Mouse (Mus musculus) brown adipose tissue, adult 24 weeks (tissue): ENCODE results near the gene Fasn. TPM values are rescaled to one million over a fixed set of nuclear protein-coding genes. Genes with fewer than 3 reads are reported as not detected.
"Not testable (repeated sequence)": the region's sequence is repeated elsewhere in the genome, so short reads cannot be mapped to it uniquely, and the experiment has no call there.

Experiments used
- H3K27ac ChIP-seq: fragments of 200-500 bp; replicated peaks from 2 replicates; pipeline ENCODE4 v1.5.1; 2012; ENCODE audit warnings: low read depth, mild to moderate bottlenecking, low read length
- H3K4me1 ChIP-seq: fragments of 200-500 bp; 2 replicates; pipeline ENCODE4 v1.6.1; 2012; ENCODE audit warnings: low read length, mixed read lengths; ENCODE audit not compliant: control insufficient read depth, insufficient read depth, insufficient read length
- H3K4me3 ChIP-seq: fragments of 200-500 bp; 2 replicates; pipeline ENCODE4 v1.5.1; 2012; ENCODE audit warnings: low read depth, mild to moderate bottlenecking, low read length, moderate library complexity; ENCODE audit not compliant: insufficient read depth
- polyA plus RNA-seq: library from polyadenylated mRNA; stranded (reverse); fragments of >200 nt; gene quantifications from 2 replicates; pipeline ENCODE4 v1.2.4, GENCODE M21; 2012; ENCODE audit not compliant: missing spikeins, insufficient read depth, insufficient read length

The Fasn gene
- polyA plus RNA-seq, 1 experiment, result 5,806 TPM

- H3K27ac ChIP-seq, H3K4me3 ChIP-seq, H3K4me1 ChIP-seq: not testable (repeated sequence)
These were observed 61.0 kb downstream of the Fasn start for GRCm38 (mm10) chr11:120763121-120763999.

GRCm38 (mm10) chr11:120762672-120763041 is 61.7 kb downstream of the Fasn start, which contains the start of gene Hmga1b:
Gene Hmga1b, plus strand, starts transcription at chr11:120762794.
- not testable (repeated sequence) for H3K27ac ChIP-seq, H3K4me1 ChIP-seq, H3K4me3 ChIP-seq

- no peaks in the 10 kb centered on the region for H3K4me1 ChIP-seq
- H3K4me3 ChIP-seq, result no peak overlapping the region
- H3K27ac ChIP-seq, result no peak overlapping the region
These were observed 62.3 kb downstream of the Fasn start for GRCm38 (mm10) chr11:120761811-120762671.

GRCm38 (mm10) chr11:120760236-120760635 is 64.1 kb downstream of the Fasn start:
- Histone ChIP-seq H3K27ac (no peak overlapping the region), H3K4me3 (no peak overlapping the region), H3K4me1 (no peaks in the 10 kb centered on the region)

Other genes with a start within 250 kb of the Fasn start
- 117 and 146 TPM in 2 replicates for gene Arhgdia, start 242.9 kb downstream of the Fasn start, polyA plus RNA-seq
- 49.2 and 58.8 TPM in 2 replicates for gene Alyref, start 226.2 kb downstream of the Fasn start, polyA plus RNA-seq
- gene Anapc11, start 226.1 kb downstream of the Fasn start, polyA plus RNA-seq, result 54.9 and 59.1 TPM in 2 replicates
- gene Npb, start 216.1 kb downstream of the Fasn start, polyA plus RNA-seq, result not detected in 2 replicates
- 104 and 131 TPM in 2 replicates for gene Pcyt2, start 206.6 kb downstream of the Fasn start, polyA plus RNA-seq
- gene Sirt7, start 199.3 kb downstream of the Fasn start, polyA plus RNA-seq, result 5.8 and 10.5 TPM in 2 replicates
- 10.4 and 13.3 TPM in 2 replicates for gene Mafg, start 190.9 kb downstream of the Fasn start, polyA plus RNA-seq
- gene Pycr1, start 180.8 kb downstream of the Fasn start, polyA plus RNA-seq, result 1.0 and 1.3 TPM in 2 replicates
- 2.7 and 3.8 TPM in 2 replicates for gene Myadml2, start 176.4 kb downstream of the Fasn start, polyA plus RNA-seq
- not detected in 2 replicates for gene Notum, start 163.4 kb downstream of the Fasn start, polyA plus RNA-seq
- gene Aspscr1, start 151.6 kb downstream of the Fasn start, polyA plus RNA-seq, result 33.3 and 33.7 TPM in 2 replicates
- gene Cenpx, start 110.8 kb downstream of the Fasn start, polyA plus RNA-seq, result 66.6 and 68.4 TPM in 2 replicates
- gene Lrrc45, start 110.6 kb downstream of the Fasn start, polyA plus RNA-seq, result 3.0 and 6.2 TPM in 2 replicates
- gene Rac3, start 103.1 kb downstream of the Fasn start, polyA plus RNA-seq, result 1.9 and 2.5 TPM in 2 replicates
- 9.4 and 15.5 TPM in 2 replicates for gene Dcxr, start 97.3 kb downstream of the Fasn start, polyA plus RNA-seq
- 20.9 and 26.0 TPM in 2 replicates for gene Cbr2, start 92.4 kb downstream of the Fasn start, polyA plus RNA-seq
- 14.9 and 15.4 TPM in 2 replicates for gene Hmga1b, start 61.8 kb downstream of the Fasn start, polyA plus RNA-seq
- gene Rfng, start 40.3 kb downstream of the Fasn start, polyA plus RNA-seq, result 14.0 and 15.1 TPM in 2 replicates
- gene Gps1, start 40.3 kb downstream of the Fasn start, polyA plus RNA-seq, result 48.9 and 60.0 TPM in 2 replicates
- gene Dus1l, start 28.1 kb downstream of the Fasn start, polyA plus RNA-seq, result 20.1 and 31.0 TPM in 2 replicates
- gene Ccdc57, start 108.3 kb upstream of the Fasn start, polyA plus RNA-seq, result 7.1 and 11.1 TPM in 2 replicates
- gene Slc16a3, start 123.9 kb upstream of the Fasn start, polyA plus RNA-seq, result 1.6 and 2.2 TPM in 2 replicates
- gene Csnk1d, start 166.8 kb upstream of the Fasn start, polyA plus RNA-seq, result 33.8 and 36.5 TPM in 2 replicates
- gene Cd7, start 214.9 kb upstream of the Fasn start, polyA plus RNA-seq, result 2.3 TPM in 1 of 2 replicates, not detected in the other
- not detected in 2 replicates for gene Sectm1b, start 239.0 kb upstream of the Fasn start, polyA plus RNA-seq